In the genomic region with DNA sequence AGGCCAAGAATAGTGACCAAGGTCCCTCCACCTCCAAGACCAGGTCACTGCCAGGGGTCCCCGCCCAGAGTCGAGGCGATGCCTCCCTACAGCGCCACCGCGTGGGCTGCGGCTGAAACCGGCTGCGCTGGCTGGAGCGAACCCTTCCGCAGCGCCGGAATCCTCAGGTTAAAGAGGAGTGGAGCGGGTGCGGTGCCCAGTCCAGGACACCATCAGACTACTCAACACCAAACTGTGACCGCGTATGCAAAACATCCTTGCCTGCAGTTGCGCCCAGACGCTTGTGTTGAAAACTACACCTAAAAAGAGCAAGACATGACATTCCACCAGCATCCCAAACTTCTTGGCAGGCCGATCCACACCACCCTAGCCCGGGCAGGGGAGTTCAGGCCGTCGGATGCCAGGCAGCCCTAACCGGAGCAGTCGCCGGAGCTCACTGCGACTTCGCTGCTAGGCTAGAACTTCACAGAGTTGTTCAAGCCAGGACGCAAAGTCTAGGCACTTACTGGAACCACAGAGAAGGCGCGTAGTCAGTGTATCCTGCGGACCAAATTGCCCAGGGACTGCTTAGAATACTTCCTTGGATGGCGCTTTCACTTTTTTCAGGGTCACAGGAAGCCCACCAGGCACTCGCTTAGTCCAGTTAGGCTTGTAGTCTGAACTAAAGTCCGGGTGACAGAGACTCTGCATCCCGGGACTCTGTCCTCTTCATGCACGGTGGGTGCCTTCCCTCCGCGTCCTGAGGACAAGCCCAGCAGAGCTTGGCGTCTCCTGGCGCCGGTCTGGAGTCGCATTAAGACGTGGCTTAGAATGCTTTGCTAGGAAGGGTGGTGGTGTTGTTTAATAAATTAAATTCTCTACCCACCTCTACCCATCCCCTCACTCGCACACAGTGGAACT, we compare ENCODE assay signal across 8 mouse cellular contexts. TPM values are rescaled to one million over a fixed set of nuclear protein-coding genes. Genes with fewer than 3 reads are reported as not detected.
A peak's percentile ranks its signal among the peaks of the same experiment; 100 is the strongest.
DNase-seq lines count a peak whose midpoint lies in the region; ATAC-seq and TF ChIP-seq lines count a peak whose summit lies in the region.

No protein-coding gene starts in this region.

- H3K9me3 ChIP-seq in liver, embryonic 15.5 days (replicated peaks), result no peaks in the 10 kb centered on the region
- no peaks in the 10 kb centered on the region for H3K9me3 ChIP-seq in neural tube, embryonic 12.5 days

- no peaks in the 10 kb centered on the region for H3K36me3 ChIP-seq in kidney, adult 2 months (ENCODE audit: control insufficient read depth, insufficient read depth, low read length)
- H3K36me3 ChIP-seq in liver, embryonic 15.5 days (replicated peaks), result no peaks in the 10 kb centered on the region
- H3K36me3 ChIP-seq in neural tube, embryonic 12.5 days, result no peaks in the 10 kb centered on the region

- peak overlapping the region; percentile 18; the same call in 1 of the 2 replicates for H3K27ac ChIP-seq in kidney, adult 2 months (ENCODE audit: insufficient read depth, low read depth, low read length)
- H3K27ac ChIP-seq in liver, embryonic 15.5 days (replicated peaks), result no peak overlapping the region
- no peak overlapping the region for H3K27ac ChIP-seq in neural tube, embryonic 12.5 days

- peak overlapping the region; percentile 18 for H3K4me3 ChIP-seq in kidney, adult 2 months (ENCODE audit: insufficient read depth, low read depth, low read length)
- H3K4me3 ChIP-seq in liver, embryonic 15.5 days (replicated peaks), result no peak overlapping the region
- peak overlapping the region; percentile 18 for H3K4me3 ChIP-seq in neural tube, embryonic 12.5 days

- peak; percentile 65 for TF ChIP-seq CTCF in kidney, adult 2 months (conservative IDR thresholded peaks at IDR 0.05; ENCODE audit: insufficient read depth, insufficient read length, low read depth, low read length)

- WGBS in kidney, adult 2 months, result 2% methylated on average over 45 of the region's 45 CpGs
- WGBS in liver, embryonic 15.5 days (ENCODE audit: insufficient replicate concordance), result under 1% methylated on average over 45 of the region's 45 CpGs
- WGBS in neural tube, embryonic 12.5 days, result under 1% methylated on average over 45 of the region's 45 CpGs

- H3K27me3 ChIP-seq in kidney, adult 2 months (replicated peaks; ENCODE audit: control insufficient read depth, insufficient read depth, low read length), result peaks cover 1% of the 10 kb centered on the region; the same call in 1 of the 2 replicates
- H3K27me3 ChIP-seq in liver, embryonic 15.5 days, result peaks cover 92% of the 10 kb centered on the region
- peaks cover 65% of the 10 kb centered on the region for H3K27me3 ChIP-seq in neural tube, embryonic 12.5 days (replicated peaks)

- H3K9ac ChIP-seq in liver, embryonic 15.5 days, result no peak overlapping the region
- no peak overlapping the region for H3K9ac ChIP-seq in neural tube, embryonic 12.5 days

- peak; percentile 18 for DNase-seq in 416B (ENCODE audit: low read depth)
- DNase-seq in NIH3T3 (ENCODE audit: low read depth), result peak; percentile 40
- DNase-seq in embryo, embryonic 10.5 days (ENCODE audit: low spot score), result peak; percentile 87
- peak; percentile 51 to 68 for DNase-seq in gastrocnemius, postnatal 4 days (ENCODE audit: low spot score in 2 of 2)
- DNase-seq in kidney, adult 2 months, result peak; percentile 85

- no peak for TF ChIP-seq POLR2A in kidney, adult 2 months (IDR thresholded peaks at IDR 0.05; ENCODE audit: low read depth, low read length)

- no peak for ATAC-seq in liver, embryonic 15.5 days (ENCODE audit: insufficient read depth)
- no peak for ATAC-seq in neural tube, embryonic 12.5 days (ENCODE audit: low FRiP score, low read depth)
- no peak for ATAC-seq in erythroid progenitor cell, adult 5-6 weeks (replicated peaks; ENCODE audit: low FRiP score, poor library complexity, severe bottlenecking)

- H3K4me2 ChIP-seq in liver, embryonic 15.5 days, result 0 out of 2 replicates have a peak overlapping the region, but pooled peaks have one; percentile 3
- H3K4me2 ChIP-seq in neural tube, embryonic 12.5 days (replicated peaks), result peak overlapping the region; percentile 55

- no peaks in the 10 kb centered on the region for H3K4me1 ChIP-seq in kidney, adult 2 months (ENCODE audit: control insufficient read depth, insufficient read depth, low read length)
- H3K4me1 ChIP-seq in liver, embryonic 15.5 days (replicated peaks), result no peaks in the 10 kb centered on the region
- H3K4me1 ChIP-seq in neural tube, embryonic 12.5 days, result peaks cover 19% of the 10 kb centered on the region

RNA-seq across cellular contexts. Expression of a gene that starts 1.0 kb away (rescaled TPM):
- total RNA-seq in gastrocnemius, postnatal 4 days (2021), result under 1 TPM; 0.83 to 0.96 TPM
- polyA plus RNA-seq in kidney, adult 2 months (2012; rRNA removed), result 4.7 and 5.4 TPM in 2 replicates
- polyA plus RNA-seq in liver, embryonic 15.5 days (2015; fragmentation: Nextera tagmentation; extraction: Ambion mirVana), result 0.02 TPM in 1 of 2 replicates, not detected in the other
- 1.7 and 1.9 TPM in 2 replicates for polyA plus RNA-seq in neural tube, embryonic 12.5 days (2016; fragmentation: Nextera tagmentation; extraction: Ambion mirVana)
- not detected in 2 replicates for total RNA-seq in erythroid progenitor cell, adult 5-6 weeks (2015; ENCODE audit: low replicate concordance)
- 0.08 TPM in 1 of 2 replicates, not detected in the other for total RNA-seq in erythroid progenitor cell, adult 5-6 weeks (2017; ENCODE audit: low replicate concordance)

Comparison
In these comparisons a context has a peak if more than half of its experiments do, and no peak if none do; other contexts are left out.
1. DNase-seq: peak in every context shown above with its lines; median percentile 87 in embryo, embryonic 10.5 days; 85 in kidney, adult 2 months; 60 in gastrocnemius, postnatal 4 days; 40 in NIH3T3; 18 in 416B.